Mouse (Mus musculus): ENCODE measurements around the gene Tcfl5.

DNA sequence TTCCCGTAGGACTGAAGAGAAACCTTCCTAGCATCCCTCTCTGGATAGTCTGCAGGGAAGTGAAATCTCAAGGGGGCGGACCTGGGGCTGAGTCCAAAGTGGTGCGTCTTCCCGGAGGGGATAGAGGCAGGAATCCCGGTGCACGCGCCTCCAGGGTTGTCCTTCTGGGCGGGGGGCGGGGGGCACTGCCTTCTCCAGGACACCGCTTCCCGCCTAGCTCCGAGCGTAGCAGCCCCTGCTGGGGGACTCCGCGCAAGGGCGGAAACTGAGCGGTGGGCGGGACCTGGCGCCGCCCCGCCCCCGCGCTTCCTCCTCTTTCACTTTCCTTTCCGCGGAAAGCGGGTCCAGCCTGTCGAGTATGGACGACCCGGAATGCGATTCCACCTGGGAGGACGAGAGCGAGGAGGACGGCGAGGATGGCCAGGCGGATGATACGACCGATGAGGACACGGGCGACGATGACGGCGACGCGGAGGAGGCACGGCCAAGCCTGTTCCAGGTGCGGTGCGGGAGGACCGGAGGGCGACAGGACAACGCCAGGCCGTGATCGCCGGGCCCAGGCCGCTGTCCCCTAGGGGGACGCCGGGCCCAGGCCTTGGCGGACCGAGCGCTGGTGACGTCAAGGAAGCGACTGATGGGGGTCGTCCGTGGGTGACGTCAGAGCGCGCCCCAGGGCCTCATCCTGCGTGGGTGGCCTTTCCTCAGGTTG, 53.2 kb downstream of the Tcfl5 start, which contains the start of gene Ogfr:
- TF ChIP-seq CTCF (IDR thresholded peaks at IDR 0.05; ENCODE audit: borderline replicate concordance, extremely low read depth, insufficient read depth, insufficient read length) = peak; percentile 37; the same call in 1 of the 2 replicates
- TF ChIP-seq POLR2A (IDR thresholded peaks at IDR 0.05; ENCODE audit: borderline replicate concordance, extremely low read depth, insufficient read depth, insufficient read length, poor library complexity, severe bottlenecking) = peak; percentile 54
